Comparison of ENCODE assay signal across 7 mouse cellular contexts in the genomic region with DNA sequence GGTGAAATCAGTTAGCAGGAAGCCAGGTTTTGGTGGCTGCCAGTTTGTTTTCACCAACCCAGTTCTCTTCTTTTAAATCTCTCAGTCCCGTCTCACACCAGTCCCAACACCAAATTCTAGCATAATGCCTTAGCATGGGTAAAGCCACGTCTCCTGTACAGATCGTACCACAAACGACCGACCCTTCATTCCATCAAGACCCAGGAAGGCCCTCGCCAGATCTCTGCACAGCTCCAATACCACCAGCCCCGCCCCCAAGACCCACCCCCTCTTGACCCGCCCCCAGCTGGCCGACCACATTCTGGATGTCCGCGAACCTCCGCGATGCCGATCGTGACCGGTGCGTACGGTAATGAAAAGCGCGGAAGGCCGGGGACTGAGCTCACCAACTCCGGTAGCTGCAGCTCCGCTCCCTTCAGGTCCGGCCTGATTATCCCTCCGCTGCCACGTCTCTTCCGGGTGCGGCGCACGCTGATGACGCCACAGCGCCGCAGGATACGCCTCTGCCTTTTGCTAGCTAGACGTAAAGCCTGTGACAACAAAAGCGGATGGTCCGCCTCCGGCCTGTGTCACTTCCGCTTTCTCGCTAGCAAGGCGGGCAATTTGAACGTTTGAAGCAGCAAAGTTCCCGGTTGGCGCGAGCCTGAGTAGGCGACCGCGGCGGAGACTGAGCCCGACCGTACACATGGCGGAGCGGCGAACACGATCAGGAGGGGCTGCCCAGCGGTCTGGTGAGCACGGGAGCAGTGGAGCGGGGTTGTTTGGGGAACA. TPM values are rescaled to one million over a fixed set of nuclear protein-coding genes. Genes with fewer than 3 reads are reported as not detected.
DNase-seq lines count a peak whose midpoint lies in the region; ATAC-seq lines count a peak whose summit lies in the region.

A gene (minus strand): TSS at position 479 of the 771 bp plus-strand sequence.
A gene (plus strand): TSS at position 506 of the 771 bp plus-strand sequence.

- H3K9ac ChIP-seq in embryonic facial prominence, embryonic 11.5 days (replicated peaks; ENCODE audit: low read length) = peak within 1 kb of the TSS; percentile 74
- peak within 1 kb of the TSS; percentile 76 for H3K9ac ChIP-seq in limb, embryonic 11.5 days (ENCODE audit: low read length)
- H3K9ac ChIP-seq in midbrain, embryonic 14.5 days (replicated peaks; ENCODE audit: low read length) = peak within 1 kb of the TSS; percentile 69

- H3K9me3 ChIP-seq in embryonic facial prominence, embryonic 11.5 days (replicated peaks; ENCODE audit: control insufficient read depth, low read length) = no peaks in the 10 kb centered on the region
- no peaks in the 10 kb centered on the region for H3K9me3 ChIP-seq in limb, embryonic 11.5 days (ENCODE audit: control insufficient read depth, low read length)
- H3K9me3 ChIP-seq in midbrain, embryonic 14.5 days (ENCODE audit: control insufficient read depth, low read length) = no peaks in the 10 kb centered on the region

- peaks cover 6% of the 10 kb centered on the region for H3K36me3 ChIP-seq in embryonic facial prominence, embryonic 11.5 days (replicated peaks; ENCODE audit: control insufficient read depth, insufficient read depth, low read depth, low read length)
- peaks cover 9% of the 10 kb centered on the region for H3K36me3 ChIP-seq in limb, embryonic 11.5 days (ENCODE audit: control insufficient read depth, insufficient read depth, low read length)
- peaks cover 26% of the 10 kb centered on the region for H3K36me3 ChIP-seq in midbrain, embryonic 14.5 days (ENCODE audit: control insufficient read depth, insufficient read depth, low read length)

- ATAC-seq in embryonic facial prominence, embryonic 11.5 days (replicated peaks; ENCODE audit: insufficient number of reproducible peaks, low FRiP score, low TSS enrichment, low read depth) = peak; percentile 84
- ATAC-seq in limb, embryonic 11.5 days (ENCODE audit: insufficient number of reproducible peaks, low FRiP score, low TSS enrichment, low read depth) = peak; percentile 69
- ATAC-seq in midbrain, embryonic 14.5 days (ENCODE audit: low FRiP score, low TSS enrichment) = peak; percentile 89

- peak; percentile 96 for DNase-seq in adrenal gland, postnatal 14 days
- peak; percentile 99 for DNase-seq in embryonic facial prominence, embryonic 11.5 days (ENCODE audit: low spot score)
- peak; percentile 99 for DNase-seq in heart, adult 11 months
- peak; percentile 97 for DNase-seq in kidney, adult 18-20 months
- DNase-seq in limb, embryonic 11.5 days (ENCODE audit: low spot score) = peak; percentile 98
- peak; percentile 99 for DNase-seq in midbrain, embryonic 14.5 days
- DNase-seq in spleen, adult 18-20 months = peak; percentile 92 to 94

- H3K4me2 ChIP-seq in embryonic facial prominence, embryonic 11.5 days (ENCODE audit: low read depth, low read length) = peak within 1 kb of the TSS; percentile 80
- peak within 1 kb of the TSS; percentile 95 for H3K4me2 ChIP-seq in limb, embryonic 11.5 days (ENCODE audit: low read depth, severe bottlenecking)
- H3K4me2 ChIP-seq in midbrain, embryonic 14.5 days (ENCODE audit: low read length) = peak within 1 kb of the TSS; percentile 88

- H3K27me3 ChIP-seq in embryonic facial prominence, embryonic 11.5 days (ENCODE audit: control insufficient read depth, insufficient read depth, low read length) = no peaks in the 10 kb centered on the region
- H3K27me3 ChIP-seq in limb, embryonic 11.5 days (ENCODE audit: control insufficient read depth, insufficient read depth, low read length) = no peaks in the 10 kb centered on the region
- no peaks in the 10 kb centered on the region for H3K27me3 ChIP-seq in midbrain, embryonic 14.5 days (ENCODE audit: control insufficient read depth, insufficient read depth, low read length)

- H3K4me3 ChIP-seq in embryonic facial prominence, embryonic 11.5 days (ENCODE audit: low read depth, low read length) = peak within 1 kb of the TSS; percentile 77
- H3K4me3 ChIP-seq in limb, embryonic 11.5 days (ENCODE audit: low read depth, low read length) = peak within 1 kb of the TSS; percentile 81
- H3K4me3 ChIP-seq in midbrain, embryonic 14.5 days (replicated peaks; ENCODE audit: low read depth, low read length) = peak within 1 kb of the TSS; percentile 69

- under 1% methylated on average over 58 of the region's 58 CpGs for WGBS in embryonic facial prominence, embryonic 11.5 days
- under 1% methylated on average over 58 of the region's 58 CpGs for WGBS in limb, embryonic 11.5 days
- WGBS in midbrain, embryonic 14.5 days = under 1% methylated on average over 58 of the region's 58 CpGs

- no peak within 1 kb of the TSS for H3K27ac ChIP-seq in embryonic facial prominence, embryonic 11.5 days (replicated peaks; ENCODE audit: low read depth, low read length)
- H3K27ac ChIP-seq in limb, embryonic 11.5 days (replicated peaks; ENCODE audit: low read depth, low read length) = 0 out of 2 replicates have a peak within 1 kb of the TSS, but pooled peaks have one; percentile 18
- peak within 1 kb of the TSS; percentile 74 for H3K27ac ChIP-seq in midbrain, embryonic 14.5 days (replicated peaks; ENCODE audit: low read depth, low read length)

- H3K4me1 ChIP-seq in embryonic facial prominence, embryonic 11.5 days (ENCODE audit: control insufficient read depth, insufficient read depth, low read length) = no peaks in the 10 kb centered on the region
- peaks cover 7% of the 10 kb centered on the region for H3K4me1 ChIP-seq in limb, embryonic 11.5 days (ENCODE audit: control insufficient read depth, insufficient read depth, low read length)
- peaks cover 16% of the 10 kb centered on the region for H3K4me1 ChIP-seq in midbrain, embryonic 14.5 days (ENCODE audit: control insufficient read depth, insufficient read depth, low read length)

RNA-seq across cellular contexts. Expression of the first gene that starts in this region (rescaled TPM):
- 31.0 and 33.5 TPM in 2 replicates for total RNA-seq in adrenal gland, postnatal 14 days (2021)
- polyA plus RNA-seq in embryonic facial prominence, embryonic 11.5 days (2014; fragmentation: Nextera tagmentation; extraction: Ambion mirVana) = 60.7 and 69.9 TPM in 2 replicates
- 73.5 and 82.1 TPM in 2 replicates for polyA plus RNA-seq in limb, embryonic 11.5 days (2014; fragmentation: Nextera tagmentation; extraction: Ambion mirVana)
- polyA plus RNA-seq in midbrain, embryonic 14.5 days (2014; fragmentation: Nextera tagmentation; extraction: Ambion mirVana) = 85.5 and 90.6 TPM in 2 replicates

RNA-seq across cellular contexts. Expression of the second gene that starts in this region (rescaled TPM):
- total RNA-seq in adrenal gland, postnatal 14 days (2021) = 5.5 and 5.7 TPM in 2 replicates
- 59.2 and 65.2 TPM in 2 replicates for polyA plus RNA-seq in embryonic facial prominence, embryonic 11.5 days (2014; fragmentation: Nextera tagmentation; extraction: Ambion mirVana)
- 60.5 and 63.8 TPM in 2 replicates for polyA plus RNA-seq in limb, embryonic 11.5 days (2014; fragmentation: Nextera tagmentation; extraction: Ambion mirVana)
- polyA plus RNA-seq in midbrain, embryonic 14.5 days (2014; fragmentation: Nextera tagmentation; extraction: Ambion mirVana) = 4.7 and 8.6 TPM in 2 replicates
